Mouse (Mus musculus) granulocyte monocyte progenitor cell, adult 5-6 weeks (primary cell): ENCODE measurements around the gene Eno3. TPM values are rescaled to one million over a fixed set of nuclear protein-coding genes. Genes with fewer than 3 reads are reported as not detected.

Source experiments
- ATAC-seq: replicated peaks from 2 replicates; pipeline ENCODE4 v1.8.0; 2016; ENCODE audit warnings: mild to moderate bottlenecking, moderate TSS enrichment, inconsistent platforms; ENCODE audit not compliant: poor library complexity, severe bottlenecking
- total RNA-seq, 2 experiments: library from RNA; stranded (forward) in 1 of 2; stranded (reverse) in 1 of 2; fragments of 200-712, 200-1000 nt in 1 of 2; fragments of >200 nt in 1 of 2; fragmentation: Nextera tagmentation in 1 of 2; gene quantifications; 2 replicates each; pipeline ENCODE4 v1.2.3; 2014 to 2017

Eno3 gene
- total RNA-seq, 2 experiments from 2014 or later = 4.5 to 14.9 TPM

DNA sequence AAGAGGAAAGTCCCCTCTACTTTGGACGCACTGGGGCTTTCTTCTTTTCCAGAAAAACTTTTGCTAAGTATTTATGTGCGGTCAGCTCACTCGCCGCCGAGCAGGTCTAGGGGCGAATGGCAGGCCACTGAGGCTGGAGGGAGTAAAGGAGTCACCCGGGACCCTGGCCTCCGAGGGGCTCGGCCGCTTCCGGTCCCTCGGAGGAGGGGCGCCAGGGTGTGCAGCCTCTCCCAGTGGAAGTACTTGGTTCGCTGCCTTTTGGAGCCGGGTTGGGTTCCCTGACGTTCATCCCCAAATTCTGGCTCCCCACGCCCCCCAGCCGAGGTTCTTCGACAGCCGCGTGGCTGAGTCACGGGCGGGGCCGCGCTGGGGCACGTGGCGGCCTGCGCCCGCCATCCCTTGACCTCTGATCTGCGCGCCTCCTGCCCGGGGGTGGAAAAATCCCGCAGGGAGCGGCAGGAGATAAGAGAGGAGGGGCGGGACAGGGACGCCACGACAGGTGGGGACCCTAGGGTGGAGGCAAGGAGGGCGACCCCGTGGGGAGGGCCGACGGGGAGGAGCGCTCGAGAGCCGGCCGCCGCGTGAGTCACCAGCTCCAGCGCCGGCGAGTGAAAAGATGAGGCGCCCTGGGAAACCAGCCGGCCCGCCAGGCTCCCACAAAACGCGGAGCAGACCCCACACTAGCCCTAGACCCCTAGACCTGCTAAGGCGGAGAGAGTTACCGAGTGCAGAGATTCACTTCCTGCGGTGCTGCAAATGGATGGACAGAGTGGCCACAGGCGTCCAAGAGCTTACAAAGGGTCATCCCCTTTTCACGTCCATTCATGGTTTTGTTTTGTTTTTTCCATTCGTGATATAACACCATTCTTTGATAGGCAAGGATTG, 1.2 kb upstream of the Eno3 start:
- peak; percentile 9 for ATAC-seq

DNA sequence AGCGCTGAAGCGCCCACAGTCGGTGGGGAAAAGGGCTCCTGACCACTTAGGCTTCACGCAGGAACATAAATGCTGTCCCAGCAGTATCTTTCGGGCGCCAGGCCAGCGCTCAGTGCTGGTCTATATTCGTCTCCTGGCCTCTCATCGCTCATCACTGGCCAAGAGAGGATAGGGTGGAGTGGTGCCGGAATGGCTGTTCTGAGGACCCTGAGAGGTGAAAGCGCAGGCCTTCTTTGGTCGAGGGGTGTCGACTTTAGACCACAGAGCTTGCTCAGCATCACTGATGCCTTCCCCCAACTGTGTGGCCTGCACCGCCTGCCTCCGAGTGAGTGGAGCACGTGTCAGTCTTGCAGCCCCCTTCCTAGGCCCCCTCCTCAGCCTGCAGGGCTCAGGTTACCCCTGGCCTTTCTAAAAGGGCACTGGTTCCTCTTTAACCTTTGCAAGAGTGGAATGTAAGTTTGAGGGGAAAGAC, 510 bp upstream of the Eno3 start:
- ATAC-seq = no peak

DNA sequence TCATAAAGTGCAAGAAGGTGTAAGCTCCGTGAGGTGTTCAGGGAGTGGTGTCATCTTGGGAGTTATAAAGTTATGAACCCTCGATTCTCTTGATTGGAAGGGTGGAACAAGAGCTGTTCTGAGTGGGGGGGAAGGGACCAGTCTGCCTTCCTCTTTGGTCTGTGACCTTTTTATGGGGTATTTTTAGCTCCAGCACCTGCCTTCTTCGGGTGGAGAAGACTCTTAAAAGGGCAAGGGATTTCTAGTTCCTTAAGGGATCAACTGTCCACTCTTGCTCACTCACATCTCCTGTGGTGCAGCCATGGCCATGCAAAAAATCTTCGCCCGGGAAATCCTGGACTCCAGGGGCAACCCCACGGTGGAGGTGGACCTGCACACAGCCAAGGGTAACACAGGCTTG, 571 bp downstream of the Eno3 start:
- no peak for ATAC-seq

GRCm38 (mm10) chr11:70657991-70658390, 989 bp downstream of the Eno3 start:
- no peak for ATAC-seq

DNA sequence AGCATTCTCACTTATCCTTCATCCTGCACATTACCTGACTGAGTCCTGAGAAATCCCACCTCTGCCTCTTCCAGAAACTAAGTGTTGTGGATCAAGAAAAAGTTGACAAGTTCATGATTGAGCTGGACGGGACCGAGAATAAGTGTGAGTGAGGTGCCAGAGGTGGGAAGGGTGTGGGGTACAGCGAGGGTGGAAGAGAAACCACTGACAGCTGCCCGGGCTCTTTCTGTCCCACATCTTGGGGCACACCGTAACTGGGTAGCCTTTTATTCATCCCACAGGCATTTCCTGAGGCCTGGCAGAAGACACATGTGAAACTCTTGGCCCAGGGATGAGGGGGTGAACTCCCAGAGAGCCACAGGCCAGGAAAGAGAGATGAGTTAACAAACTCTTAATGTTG, 1.5 kb downstream of the Eno3 start:
- ATAC-seq = no peak

- ATAC-seq = no peak
These were observed 1.9 kb downstream of the Eno3 start for GRCm38 (mm10) chr11:70658942-70659341.

DNA sequence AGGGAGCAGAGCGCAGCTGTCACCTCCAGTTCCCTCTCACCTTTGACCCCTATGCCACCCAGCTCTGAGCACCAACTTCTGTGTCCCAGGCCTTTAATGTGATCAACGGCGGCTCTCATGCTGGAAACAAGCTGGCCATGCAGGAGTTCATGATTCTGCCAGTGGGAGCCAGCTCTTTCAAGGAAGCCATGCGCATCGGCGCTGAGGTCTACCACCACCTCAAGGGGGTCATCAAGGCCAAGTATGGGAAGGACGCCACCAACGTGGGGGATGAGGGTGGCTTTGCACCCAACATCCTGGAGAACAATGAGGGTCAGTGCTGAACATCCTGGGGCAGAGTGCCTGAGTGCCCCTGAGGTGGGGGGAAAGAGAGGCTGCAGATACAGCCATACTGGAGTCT, 3.6 kb downstream of the Eno3 start:
- no peak for ATAC-seq

DNA sequence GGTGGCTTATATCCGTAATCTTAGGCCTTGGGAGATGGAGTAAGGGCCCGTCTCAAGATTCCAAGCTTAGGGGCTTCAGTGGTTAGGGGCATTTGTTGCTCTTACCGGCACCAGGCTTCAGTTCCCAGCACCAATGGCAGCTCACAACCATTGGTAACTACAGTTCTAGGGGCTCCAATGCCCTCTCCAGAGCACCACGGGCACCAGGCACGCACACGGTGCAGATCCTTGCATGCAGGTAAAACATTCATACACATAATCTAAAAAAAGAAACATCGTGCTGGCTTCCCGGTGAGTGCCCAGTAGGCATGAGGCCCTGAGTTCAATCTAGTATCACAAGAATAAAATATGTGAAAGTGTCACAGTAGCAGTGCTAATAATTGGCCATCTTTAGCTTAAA, 6.1 kb downstream of the Eno3 start:
- no peak for ATAC-seq

DNA sequence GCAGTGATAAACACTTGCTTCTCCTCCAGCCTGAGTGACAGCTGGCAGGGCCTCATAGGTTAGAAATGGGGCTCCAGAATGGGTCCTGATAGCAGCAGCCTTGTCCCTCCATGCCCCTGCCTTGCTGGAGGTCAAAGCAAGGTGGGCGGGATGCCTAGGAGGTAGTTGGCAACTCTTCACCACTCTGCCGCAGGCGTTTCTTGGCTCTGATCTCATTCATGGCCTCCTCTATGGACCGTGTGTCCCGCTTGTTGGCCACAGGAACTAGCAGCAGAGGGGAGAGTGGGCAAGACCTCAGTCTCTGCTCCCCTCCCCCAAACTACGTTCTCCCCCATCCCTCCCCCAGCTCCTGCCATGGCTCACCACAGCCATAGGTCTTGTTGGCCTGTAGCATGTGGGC, 7.0 kb downstream of the Eno3 start:
- no peak for ATAC-seq

DNA sequence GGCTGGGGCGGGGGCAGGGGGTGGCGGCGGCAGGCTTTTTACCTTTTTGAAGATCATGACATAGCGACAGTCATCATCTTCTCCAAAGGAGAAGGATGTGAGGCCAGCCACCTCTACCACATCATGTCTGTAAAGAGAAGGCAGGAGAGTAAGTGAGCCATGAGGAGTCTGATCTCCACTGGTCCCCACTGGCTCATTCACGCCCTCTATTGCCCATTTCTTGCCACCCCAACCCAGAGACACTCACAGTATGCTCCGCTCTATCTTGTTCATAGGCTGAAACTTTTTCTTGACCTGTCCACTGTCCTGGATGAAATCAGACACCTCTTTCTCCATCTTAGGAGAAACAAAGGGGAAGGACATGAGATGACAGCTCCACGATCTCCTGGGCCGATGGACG, 7.7 kb downstream of the Eno3 start:
- no peak for ATAC-seq

- ATAC-seq = no peak
These were observed 9.7 kb downstream of the Eno3 start for GRCm38 (mm10) chr11:70666687-70667086.

- peak; percentile 29 for ATAC-seq
These were observed 10.5 kb downstream of the Eno3 start for GRCm38 (mm10) chr11:70667271-70668150.

DNA sequence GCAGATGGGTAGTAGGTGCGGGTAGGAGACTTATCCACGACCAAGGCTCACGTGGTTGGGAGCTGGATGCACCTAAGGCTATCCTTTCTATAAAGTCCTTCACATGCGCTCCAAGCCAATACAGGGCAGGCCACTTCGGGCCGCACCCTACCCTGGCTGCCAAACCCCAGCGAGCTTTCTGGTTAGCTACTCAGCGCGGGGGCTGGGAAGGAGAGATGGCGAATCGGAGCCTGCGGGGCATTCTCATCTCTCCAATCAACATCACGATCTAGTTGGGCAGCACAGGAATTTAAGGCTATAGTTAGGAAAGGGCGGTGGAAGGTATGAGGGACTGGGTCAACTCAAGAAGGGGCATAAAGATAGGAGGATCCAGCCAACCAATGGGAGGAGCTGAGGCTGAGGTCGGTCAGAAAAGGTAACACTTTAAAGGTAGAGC, 11.4 kb downstream of the Eno3 start:
- no peak for ATAC-seq

DNA sequence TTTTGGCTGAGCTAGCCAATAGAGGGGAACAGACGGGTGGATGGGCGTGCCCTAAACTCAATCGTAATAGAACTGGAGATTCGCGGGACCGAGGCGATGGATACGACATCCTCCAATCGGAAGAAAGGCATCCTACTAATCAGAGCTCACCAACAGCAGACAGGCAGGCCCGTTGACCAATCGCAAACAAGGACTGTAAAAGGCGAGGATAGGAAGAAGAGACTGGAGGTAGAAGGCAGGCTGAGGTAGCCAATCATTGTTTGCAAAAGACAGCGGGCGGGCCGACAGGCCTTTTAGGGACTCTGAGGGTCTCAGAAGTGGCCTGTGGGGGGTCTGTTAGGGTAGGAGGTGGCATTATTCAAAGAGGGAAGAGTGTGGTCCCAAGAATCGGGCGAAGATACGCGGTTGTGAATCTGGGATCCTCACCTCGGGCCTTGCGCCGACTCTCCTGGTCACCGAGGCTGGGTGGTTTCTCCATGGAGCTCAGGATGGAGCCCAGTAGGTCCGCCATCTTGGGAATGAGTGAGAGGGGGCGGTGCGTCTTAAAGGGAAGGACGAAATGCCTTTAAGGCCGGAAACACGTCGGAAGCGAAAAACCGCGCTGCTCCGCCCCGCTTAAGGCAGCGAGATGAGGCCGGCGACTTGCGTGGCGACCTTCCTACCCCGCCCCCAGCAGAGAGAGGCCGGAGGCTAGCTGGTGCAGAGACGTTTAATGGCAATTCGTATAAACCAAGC, 11.9 kb downstream of the Eno3 start, which contains the start of gene Spag7:
Gene Spag7 (minus strand): TSS at position 646 of the 735 bp plus-strand sequence.
- ATAC-seq = peak; percentile 75

DNA sequence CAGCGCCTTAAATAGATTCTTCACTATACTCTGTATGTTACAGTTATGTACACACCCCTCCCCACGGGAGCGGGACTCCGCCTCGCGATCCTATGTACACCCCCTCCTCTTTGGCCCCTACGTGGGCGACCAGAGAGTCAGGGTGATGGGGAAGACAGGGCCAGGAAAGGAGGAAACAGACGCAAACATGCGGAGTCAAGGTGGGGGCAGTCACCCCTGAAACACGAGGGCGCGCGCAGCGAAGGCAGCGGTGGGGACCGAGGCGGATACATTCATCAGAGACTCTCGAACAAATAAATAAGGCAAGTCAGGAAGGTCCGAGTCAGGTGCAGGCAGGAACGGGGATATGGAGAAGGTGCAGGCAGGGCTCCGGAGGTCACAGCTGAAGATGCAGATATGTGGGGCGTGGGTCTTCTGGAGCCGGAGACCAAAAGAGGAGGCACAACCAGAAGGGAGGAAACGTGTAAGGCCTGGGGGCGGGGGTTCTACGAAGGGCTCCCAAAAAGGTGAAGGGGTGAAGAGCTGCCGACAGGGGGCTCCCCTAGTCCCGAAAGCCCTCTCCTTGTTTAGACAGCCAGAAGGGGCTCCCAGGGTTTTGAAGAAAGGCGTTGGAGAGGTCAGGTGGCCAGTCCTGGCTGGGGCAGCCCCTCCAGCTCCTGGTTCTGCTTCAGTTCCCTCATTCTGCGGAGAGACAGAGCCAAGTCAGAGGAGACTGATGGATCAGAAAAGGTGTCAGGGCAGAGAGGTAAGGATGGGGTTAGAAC, 12.8 kb downstream of the Eno3 start:
- peak; percentile 41 for ATAC-seq

GRCm38 (mm10) chr11:70670483-70670882, 13.5 kb downstream of the Eno3 start:
- no peak for ATAC-seq

DNA sequence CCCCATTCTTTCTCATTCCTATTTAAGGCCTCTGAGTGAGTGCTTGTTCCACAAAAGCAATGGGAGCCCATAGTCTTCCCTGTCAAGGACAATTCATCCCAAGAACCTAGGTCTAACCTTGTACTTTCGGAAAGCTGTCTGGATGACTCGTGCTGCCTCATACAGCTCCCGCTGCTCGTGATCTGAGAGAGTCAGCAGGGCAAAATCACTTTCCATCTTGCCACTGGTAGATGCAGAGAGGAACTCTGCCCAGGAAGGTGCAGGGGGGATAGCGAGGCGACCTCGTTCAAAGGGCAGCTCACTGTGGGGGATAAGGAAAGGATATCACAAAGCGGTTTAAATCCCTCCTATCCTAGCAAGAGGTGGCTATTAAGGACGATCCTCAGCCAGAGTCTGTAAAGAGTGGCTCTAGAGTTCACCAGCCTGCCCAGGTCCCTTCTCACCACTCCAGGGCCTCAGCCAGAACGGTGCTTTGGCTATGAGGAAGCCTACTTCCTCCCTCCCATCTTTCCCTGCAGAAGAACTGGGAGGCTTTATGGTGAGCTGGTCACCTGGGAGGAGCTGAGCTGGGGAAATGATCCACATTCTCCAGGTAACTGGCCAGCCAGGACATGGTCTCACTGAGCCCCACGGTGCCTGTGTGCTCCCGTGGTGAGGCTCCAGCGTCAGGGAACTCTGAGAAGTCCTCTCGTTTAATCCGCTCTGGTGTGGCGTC, 14.5 kb downstream of the Eno3 start:
- ATAC-seq = no peak

DNA sequence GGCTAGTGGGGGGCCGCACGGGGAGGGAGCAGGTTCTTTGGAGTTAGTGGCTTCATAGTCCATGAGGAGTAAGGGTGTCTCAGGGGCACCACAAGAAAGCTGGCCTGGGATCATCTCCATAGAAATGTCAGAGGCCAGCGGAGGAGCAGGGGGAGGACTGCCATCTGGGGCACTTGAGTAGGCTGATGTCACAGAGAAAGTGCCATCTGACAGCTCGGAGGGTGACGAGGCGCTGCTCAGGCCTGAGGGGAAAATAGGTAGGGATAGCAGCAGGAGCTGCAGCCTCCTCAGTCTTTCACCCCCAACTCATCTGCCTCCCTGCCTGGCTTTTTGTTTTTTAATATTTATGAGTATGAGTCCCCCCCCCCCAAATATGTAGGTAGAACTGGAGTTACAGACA, 17.0 kb downstream of the Eno3 start:
- no peak for ATAC-seq

DNA sequence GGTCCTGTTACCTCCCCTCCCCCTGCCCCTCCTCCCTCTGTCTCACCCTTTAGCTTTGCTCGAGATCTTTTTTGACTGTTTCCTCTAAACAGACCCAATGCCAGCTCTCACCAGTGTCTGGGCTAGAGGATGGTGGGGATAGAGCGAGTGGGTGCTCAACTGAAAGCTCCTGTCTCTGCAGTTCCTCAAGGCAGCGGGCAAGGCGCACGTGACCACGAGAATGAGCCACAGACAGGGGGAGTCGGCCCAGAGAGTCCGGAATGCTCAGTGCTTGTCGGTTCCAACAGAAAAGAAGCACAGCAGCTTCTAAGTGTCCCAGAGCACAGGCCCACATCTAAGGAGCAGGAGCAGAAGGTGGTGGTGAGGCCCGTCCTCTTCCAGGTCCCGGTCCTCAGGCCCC, 17.5 kb downstream of the Eno3 start:
- peak; percentile 46 for ATAC-seq
